Mouse (Mus musculus) embryonic facial prominence, embryonic 12.5 days (tissue): Measurements from ENCODE around the gene Ncoa4. TPM values are rescaled to one million over a fixed set of nuclear protein-coding genes. Genes with fewer than 3 reads are reported as not detected.

ENCODE experiments used
- polyA plus RNA-seq: library from polyadenylated mRNA; unstranded; fragments of >200 nt; fragmentation: Nextera tagmentation; extraction: Ambion mirVana; gene quantifications from 2 replicates; pipeline ENCODE4 v1.2.1, GENCODE M21; 2016

The Ncoa4 gene
- polyA plus RNA-seq, 1 experiment from 2014 or later: 80.0 TPM

Other genes with a start within 250 kb of the Ncoa4 start
- 0.11 and 0.24 TPM in 2 replicates for gene Galnt15, start 130.9 kb upstream of the Ncoa4 start, polyA plus RNA-seq
- gene Oxnad1, start 74.5 kb upstream of the Ncoa4 start, polyA plus RNA-seq: 13.9 and 16.0 TPM in 2 replicates
- 76.0 and 77.9 TPM in 2 replicates for gene Dph3, start 74.1 kb upstream of the Ncoa4 start, polyA plus RNA-seq
- not detected in 2 replicates for gene Msmb, start 17.8 kb upstream of the Ncoa4 start, polyA plus RNA-seq
- 257 and 265 TPM in 2 replicates for gene Timm23, start 42.0 kb downstream of the Ncoa4 start, polyA plus RNA-seq
- gene Parg, start 42.1 kb downstream of the Ncoa4 start, polyA plus RNA-seq: 58.7 and 59.7 TPM in 2 replicates
- gene Ogdhl, start 162.2 kb downstream of the Ncoa4 start, polyA plus RNA-seq: 23.1 and 24.8 TPM in 2 replicates
- gene 1700024G13Rik, start 228.5 kb downstream of the Ncoa4 start, polyA plus RNA-seq: not detected in 2 replicates